Comparison of ENCODE assay signal across 8 mouse cellular contexts in genomic region chr5:121670412-121670811, GRCm38 (mm10). TPM values are rescaled to one million over a fixed set of nuclear protein-coding genes. Genes with fewer than 3 reads are reported as not detected.
DNase-seq lines count a peak whose midpoint lies in the region; ATAC-seq lines count a peak whose summit lies in the region.
"Had no signal": no experiment of that assay in that cellular context is flagged by ENCODE, and none has a peak within 500 bp of the region (broad histone marks: within the 10 kb centered on the region; RNA-seq: fewer than 3 reads in every experiment).

No protein-coding gene starts in this region.

- no peaks in the 10 kb centered on the region for H3K9me3 ChIP-seq in liver, embryonic 11.5 days (ENCODE audit: control insufficient read depth, low read length)
- H3K9me3 ChIP-seq: neural tube, embryonic 12.5 days had no signal

- H3K4me3 ChIP-seq in liver, embryonic 11.5 days (ENCODE audit: low read depth, low read length), result no peak overlapping the region
- H3K4me3 ChIP-seq: neural tube, embryonic 12.5 days had no signal

- peaks cover 13% of the 10 kb centered on the region for H3K36me3 ChIP-seq in liver, embryonic 11.5 days (ENCODE audit: control insufficient read depth, insufficient read depth, low read length)

- no peak for ATAC-seq in liver, embryonic 11.5 days (replicated peaks; ENCODE audit: low FRiP score)
- peak; percentile 65 for ATAC-seq in erythroid progenitor cell, adult 5-6 weeks (replicated peaks; ENCODE audit: low FRiP score, poor library complexity, severe bottlenecking)

- H3K27ac ChIP-seq in liver, embryonic 11.5 days (ENCODE audit: low read depth, low read length), result no peak overlapping the region
- H3K27ac ChIP-seq: neural tube, embryonic 12.5 days had no signal

- H3K27me3 ChIP-seq in liver, embryonic 11.5 days (replicated peaks; ENCODE audit: control insufficient read depth, insufficient read depth, low read length), result no peaks in the 10 kb centered on the region
- H3K27me3 ChIP-seq: neural tube, embryonic 12.5 days had no signal

- no peaks in the 10 kb centered on the region for H3K4me1 ChIP-seq in liver, embryonic 11.5 days (replicated peaks; ENCODE audit: control insufficient read depth, insufficient read depth, low read length)
- H3K4me1 ChIP-seq: neural tube, embryonic 12.5 days had no signal

- peak; percentile 61 for DNase-seq in liver
- no peak for DNase-seq in liver, embryonic 11.5 days (ENCODE audit: low spot score)
- DNase-seq in NIH3T3 (ENCODE audit: low read depth), result peak; percentile 50
- DNase-seq in spleen, postnatal 10 days (ENCODE audit: low spot score in 2 of 2), result peak; percentile 31 to 76
- DNase-seq in adrenal gland, postnatal 25 days, result no peak
- DNase-seq in cerebellum, adult 11-12 months, result no peak

- WGBS in liver, embryonic 11.5 days, result 85% methylated on average over 3 of the region's 3 CpGs

- H3K9ac ChIP-seq in liver, embryonic 11.5 days (ENCODE audit: low read depth, low read length), result no peak overlapping the region
- H3K9ac ChIP-seq: neural tube, embryonic 12.5 days had no signal

- no peak overlapping the region for H3K4me2 ChIP-seq in liver, embryonic 11.5 days
- H3K4me2 ChIP-seq: neural tube, embryonic 12.5 days had no signal

RNA-seq across cellular contexts. Expression of gene Brap, which starts 10.0 kb away (rescaled TPM):
- polyA plus RNA-seq in liver, embryonic 11.5 days (2014; fragmentation: Nextera tagmentation; extraction: Ambion mirVana), result 42.8 and 46.0 TPM in 2 replicates
- total RNA-seq in erythroid progenitor cell, adult 5-6 weeks (2015; ENCODE audit: low replicate concordance), result 24.7 and 26.3 TPM in 2 replicates
- 35.5 and 64.2 TPM in 2 replicates for total RNA-seq in erythroid progenitor cell, adult 5-6 weeks (2017; ENCODE audit: low replicate concordance)
- 55.1 and 64.3 TPM in 2 replicates for total RNA-seq in adrenal gland, postnatal 25 days (2021)

RNA-seq across cellular contexts. Expression of gene Acad10, which starts 10.1 kb away (rescaled TPM):
- 2.7 and 3.6 TPM in 2 replicates for polyA plus RNA-seq in liver, embryonic 11.5 days (2014; fragmentation: Nextera tagmentation; extraction: Ambion mirVana)
- not detected in 2 replicates for total RNA-seq in erythroid progenitor cell, adult 5-6 weeks (2015; ENCODE audit: low replicate concordance)
- total RNA-seq in erythroid progenitor cell, adult 5-6 weeks (2017; ENCODE audit: low replicate concordance), result 0.26 and 2.1 TPM in 2 replicates
- 21.8 and 26.2 TPM in 2 replicates for total RNA-seq in adrenal gland, postnatal 25 days (2021)

RNA-seq across cellular contexts. Expression of gene Atxn2, which starts 40.7 kb away (rescaled TPM):
- polyA plus RNA-seq in liver, embryonic 11.5 days (2014; fragmentation: Nextera tagmentation; extraction: Ambion mirVana), result 49.8 and 63.9 TPM in 2 replicates
- total RNA-seq in erythroid progenitor cell, adult 5-6 weeks (2015; ENCODE audit: low replicate concordance), result 171 and 190 TPM in 2 replicates
- total RNA-seq in erythroid progenitor cell, adult 5-6 weeks (2017; ENCODE audit: low replicate concordance), result 170 and 182 TPM in 2 replicates
- 172 and 216 TPM in 2 replicates for total RNA-seq in adrenal gland, postnatal 25 days (2021)

RNA-seq across cellular contexts. Expression of gene Acad12, which starts 51.7 kb away (rescaled TPM):
- polyA plus RNA-seq in liver, embryonic 11.5 days (2014; fragmentation: Nextera tagmentation; extraction: Ambion mirVana), result 3.0 and 5.0 TPM in 2 replicates
- 0.42 and 4.0 TPM in 2 replicates for total RNA-seq in erythroid progenitor cell, adult 5-6 weeks (2015; ENCODE audit: low replicate concordance)
- total RNA-seq in erythroid progenitor cell, adult 5-6 weeks (2017; ENCODE audit: low replicate concordance), result 0.23 and 0.26 TPM in 2 replicates
- total RNA-seq in adrenal gland, postnatal 25 days (2021), result 19.8 and 26.7 TPM in 2 replicates

Comparison
In these comparisons a context has a peak if more than half of its experiments do, and no peak if none do; other contexts are left out.
1. DNase-seq: peak in liver (single experiment), NIH3T3 (single experiment) and spleen, postnatal 10 days (2 of 2); none in liver, embryonic 11.5 days (single experiment), adrenal gland, postnatal 25 days (single experiment) and cerebellum, adult 11-12 months (single experiment).